Mouse (Mus musculus): ENCODE data around the gene Actr1b.

The Actr1b gene

DNA sequence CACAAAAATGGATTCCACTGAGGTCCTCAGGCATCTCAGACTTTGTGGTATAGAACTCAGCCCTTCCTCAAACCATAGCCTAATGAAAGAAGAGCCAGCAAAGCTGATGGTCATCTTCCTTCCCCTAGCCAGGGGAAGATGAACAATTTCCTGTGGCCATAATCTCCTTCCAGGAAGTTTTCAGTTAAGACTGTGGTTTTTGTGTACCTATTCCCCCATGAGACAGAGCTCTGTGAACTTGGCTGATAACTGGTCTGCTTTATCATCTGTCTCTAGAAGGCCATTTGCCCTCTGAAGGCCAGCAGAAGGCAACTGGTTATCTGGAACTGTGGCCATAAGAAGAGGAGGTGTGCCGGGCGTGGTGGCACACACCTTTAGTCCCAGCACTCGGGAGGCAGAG is 58.0 kb downstream of the Actr1b start:
- DNase-seq (ENCODE audit: low spot score in 2 of 2) = no peak

DNA sequence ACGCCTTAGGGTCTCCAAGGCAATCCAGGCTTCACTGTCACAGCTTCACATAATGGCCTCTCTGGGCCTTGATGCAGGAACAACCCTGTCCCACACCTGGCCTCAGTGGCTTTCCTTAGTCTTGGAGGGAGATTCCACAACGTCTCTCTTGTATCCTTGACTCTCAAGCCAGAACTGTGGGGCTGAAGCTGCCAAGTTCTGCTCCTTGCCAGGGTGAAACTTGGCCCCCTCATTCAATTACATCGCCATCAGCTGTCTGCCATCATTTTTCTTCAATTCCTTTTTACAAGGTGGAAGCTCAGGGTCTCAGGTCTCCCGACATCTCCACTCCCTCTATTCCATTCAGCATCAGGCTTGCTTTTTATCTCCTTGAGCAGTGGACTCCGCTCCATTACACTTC is 59.2 kb downstream of the Actr1b start:
- no peak for DNase-seq (ENCODE audit: low spot score in 2 of 2)
